Mouse (Mus musculus) gastrocnemius, postnatal 4 days (tissue): Measurements from ENCODE around the gene Tmem82. TPM values are rescaled to one million over a fixed set of nuclear protein-coding genes. Genes with fewer than 3 reads are reported as not detected.
A peak's percentile ranks its signal among the peaks of the same experiment; 100 is the strongest.

Experiments used
- DNase-seq, 2 experiments: peaks; one replicate each; pipeline ENCODE4 v3.0.0; 2021 to 2022; ENCODE audit warnings: low spot score in 2 of 2, mixed read lengths in 2 of 2
- total RNA-seq, 2 experiments: library from RNA; stranded (reverse); gene quantifications; 2 replicates each; pipeline ENCODE4 v1.2.3; 2021

Tmem82 gene
- total RNA-seq, 2 experiments from 2014 or later, result 3.5 to 4.3 TPM

- DNase-seq, result peak; percentile 58 to 77
Observed at GRCm38 (mm10) chr4:141617299-141617698, 1.1 kb downstream of the Tmem82 start.

GRCm38 (mm10) chr4:141616811-141617210 lies 1.6 kb downstream of the Tmem82 start:
- DNase-seq, result no peak

- no peak for DNase-seq
Observed at GRCm38 (mm10) chr4:141614946-141615345, 3.5 kb downstream of the Tmem82 start.

DNA sequence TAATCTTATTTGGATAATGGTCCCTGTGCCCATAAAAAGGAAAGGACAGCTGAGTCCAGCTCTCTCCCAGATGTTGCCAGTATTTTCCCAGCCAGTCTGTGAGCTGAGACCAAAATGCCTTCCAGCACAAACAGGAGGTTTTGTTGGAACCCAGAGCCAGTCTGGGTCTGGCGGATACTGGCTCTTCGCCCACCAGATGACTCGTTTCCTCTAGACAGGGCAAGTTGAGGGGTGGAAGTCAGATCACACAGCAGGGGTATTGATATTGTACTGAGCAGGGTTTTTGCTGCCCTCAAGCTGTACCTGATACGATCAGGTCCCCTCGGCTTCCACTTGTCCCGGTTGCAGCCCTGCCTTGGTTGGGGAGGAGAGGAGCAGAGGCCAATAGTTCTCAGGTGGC lies 8.9 kb downstream of the Tmem82 start:
- DNase-seq, result no peak

- DNase-seq, result no peak
Observed at GRCm38 (mm10) chr4:141605861-141606260, 12.6 kb downstream of the Tmem82 start, which contains the start of gene Fblim1. Gene Fblim1, minus strand, starts transcription at chr4:141606096.

GRCm38 (mm10) chr4:141605421-141605820 lies 13.0 kb downstream of the Tmem82 start:
- DNase-seq, result no peak

- no peak for DNase-seq
Observed at GRCm38 (mm10) chr4:141604493-141604892, 13.9 kb downstream of the Tmem82 start.

- DNase-seq, result no peak
Observed at GRCm38 (mm10) chr4:141603921-141604320, 14.5 kb downstream of the Tmem82 start.

- no peak for DNase-seq
Observed at GRCm38 (mm10) chr4:141602523-141603223, 15.8 kb downstream of the Tmem82 start.

- no peak for DNase-seq
Observed at GRCm38 (mm10) chr4:141601148-141601862, 17.1 kb downstream of the Tmem82 start.

DNA sequence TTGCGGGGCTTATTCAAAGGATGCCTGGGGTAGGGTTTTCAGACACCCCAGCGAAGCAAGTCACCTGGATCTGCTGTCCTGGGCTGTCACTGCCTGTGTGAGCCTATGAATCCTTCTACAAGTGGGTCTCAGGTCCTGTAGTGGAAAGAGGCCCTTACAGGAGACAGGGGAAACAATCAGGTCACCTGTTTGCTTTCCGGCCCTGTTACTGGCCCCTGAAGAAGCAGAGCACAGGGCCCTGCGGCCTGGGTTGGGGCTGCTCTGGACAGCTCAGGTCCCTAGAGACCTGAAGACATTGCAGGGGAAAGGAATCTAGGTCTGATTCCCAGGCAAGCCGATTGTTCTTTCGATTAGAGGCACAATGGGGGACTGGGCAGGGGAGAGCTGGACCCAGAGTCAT lies 18.1 kb downstream of the Tmem82 start:
- DNase-seq, result no peak

- no peak for DNase-seq
Observed at GRCm38 (mm10) chr4:141599251-141600141, 18.9 kb downstream of the Tmem82 start.

DNA sequence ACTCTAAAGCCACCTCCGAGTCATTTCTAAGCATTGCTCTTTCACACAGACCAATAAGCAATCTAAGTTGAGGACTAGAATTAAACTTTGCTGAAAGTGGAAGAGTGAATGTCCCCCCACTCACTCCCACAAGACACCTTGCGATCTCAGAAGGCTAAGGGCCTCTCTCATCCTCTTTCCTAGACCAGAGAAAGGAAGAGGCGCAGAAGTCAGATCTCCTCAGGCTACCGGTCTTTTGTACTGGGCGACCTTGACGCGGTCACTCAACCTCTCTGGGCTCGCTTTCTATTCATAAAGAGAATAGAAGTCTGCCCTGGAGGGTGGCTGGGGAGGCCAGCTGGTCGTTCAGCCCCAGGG lies 19.6 kb downstream of the Tmem82 start:
- no peak for DNase-seq

DNA sequence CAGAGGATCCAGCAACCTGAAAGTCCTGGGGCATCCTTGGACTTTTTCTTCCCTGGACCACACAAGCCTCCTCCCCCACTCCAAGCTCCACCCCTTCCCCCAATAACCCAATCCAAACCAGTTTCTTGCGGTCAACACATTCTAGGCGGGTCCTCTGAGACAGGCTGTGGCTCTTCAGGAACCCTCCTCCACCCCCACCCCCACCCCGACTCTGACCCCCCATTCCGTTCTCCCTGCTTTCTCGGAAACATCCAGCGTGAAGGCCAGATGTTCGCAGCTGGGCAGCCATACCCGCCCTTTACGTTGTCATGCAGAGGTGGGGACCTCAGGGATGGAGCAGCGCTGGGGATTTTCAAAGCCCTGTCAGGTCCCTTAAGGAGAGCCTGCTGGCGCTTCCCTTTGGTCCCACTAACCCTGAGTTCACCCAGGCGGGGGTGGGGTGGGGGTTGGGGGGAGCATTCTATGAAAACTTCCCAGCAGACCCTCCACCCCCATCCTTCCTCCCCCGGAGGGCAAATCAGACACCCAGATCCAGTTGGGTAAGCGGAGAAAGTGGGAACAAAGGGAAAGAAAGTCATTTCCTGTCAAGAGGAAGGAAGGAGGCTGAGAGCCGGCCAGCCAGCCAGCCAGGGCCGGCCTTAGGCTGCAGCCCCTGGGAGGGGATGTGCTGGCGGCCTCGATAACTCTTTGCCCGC lies 20.1 kb downstream of the Tmem82 start:
- DNase-seq, result no peak

GRCm38 (mm10) chr4:141596700-141597328 lies 21.6 kb downstream of the Tmem82 start:
- no peak for DNase-seq

- DNase-seq, result no peak
Observed at GRCm38 (mm10) chr4:141595605-141596268, 22.7 kb downstream of the Tmem82 start.

GRCm38 (mm10) chr4:141595138-141595537 lies 23.3 kb downstream of the Tmem82 start:
- DNase-seq, result no peak

GRCm38 (mm10) chr4:141591547-141591946 lies 26.9 kb downstream of the Tmem82 start:
- no peak for DNase-seq

DNA sequence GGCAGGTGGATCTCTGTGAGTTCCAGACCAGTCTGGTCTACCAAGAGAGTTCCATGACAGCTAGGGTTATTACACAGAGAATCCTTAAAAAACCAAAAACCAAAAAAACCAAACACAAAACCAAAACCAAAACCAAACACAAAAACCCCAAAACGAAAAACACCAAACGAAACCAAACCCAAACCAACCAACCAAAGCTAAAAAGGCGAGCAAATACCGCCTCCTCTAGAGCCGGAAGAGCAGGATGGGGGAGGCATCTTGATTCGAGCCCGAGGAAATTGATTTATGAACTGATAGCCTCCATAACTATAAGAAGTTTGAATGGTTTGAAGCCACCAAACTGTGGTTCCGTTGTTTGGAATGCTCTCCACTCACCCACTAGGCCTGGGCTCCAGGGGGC lies 34.5 kb downstream of the Tmem82 start:
- DNase-seq, result no peak

- DNase-seq, result no peak
Observed at GRCm38 (mm10) chr4:141581051-141581450, 37.4 kb downstream of the Tmem82 start.
